Mouse (Mus musculus) frontal cortex, postnatal 10 days (tissue): Measurements from ENCODE around the gene Zfand5.
"Not testable (repeated sequence)": the region's sequence is repeated elsewhere in the genome, so short reads cannot be mapped to it uniquely, and the experiment has no call there.

Experiments used
- DNase-seq, 2 experiments: peaks; one replicate each; pipeline ENCODE4 v3.0.0; 2022; ENCODE audit warnings: low spot score in 2 of 2, mixed read lengths in 1 of 2

The Zfand5 gene

GRCm38 (mm10) chr19:21271741-21272654 lies at the start of gene Zfand5:
Gene Zfand5, plus strand, starts transcription at chr19:21272278.
- peak; percentile 96 to 99 for DNase-seq

DNA sequence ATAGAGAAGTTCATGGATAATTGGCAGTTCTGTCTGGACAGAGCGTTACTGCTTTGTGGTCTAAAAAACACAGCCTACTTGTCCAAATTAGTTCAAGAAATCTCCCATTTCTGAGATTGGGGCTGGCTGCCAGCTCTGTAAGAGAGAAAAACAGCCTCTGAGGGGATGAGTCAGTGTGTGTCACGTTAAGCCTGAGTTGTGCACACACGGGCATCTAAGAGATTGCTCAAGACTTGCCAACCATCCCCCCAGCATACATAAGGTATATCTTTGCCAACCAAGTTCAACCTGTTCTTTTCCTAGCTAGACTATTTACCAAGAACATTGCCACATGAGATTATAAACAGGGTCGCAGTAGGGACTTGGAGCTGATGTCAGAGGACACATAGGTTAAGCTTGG lies 44.9 kb upstream of the Zfand5 start:
- peak in 1 of 2 experiments; percentile 7 for DNase-seq

DNA sequence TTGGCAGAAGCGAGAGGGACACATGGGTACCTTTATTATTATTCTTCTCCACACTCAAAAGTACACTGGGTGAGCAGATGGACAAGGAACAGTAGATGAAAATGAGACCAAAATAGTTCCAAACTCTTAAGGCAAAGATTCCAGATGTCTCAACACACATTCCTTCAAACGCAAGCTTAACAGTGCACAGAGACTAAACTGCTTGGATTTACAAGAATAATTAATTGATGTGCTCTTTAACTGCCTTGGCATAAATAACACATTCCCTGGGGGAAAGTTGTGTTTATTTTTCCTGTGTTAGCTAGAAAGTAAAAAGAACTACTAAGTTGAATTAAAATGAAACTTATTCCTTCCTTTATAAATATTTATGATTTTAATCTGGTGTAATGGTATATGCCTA lies 44.3 kb upstream of the Zfand5 start:
- DNase-seq, result no peak

DNA sequence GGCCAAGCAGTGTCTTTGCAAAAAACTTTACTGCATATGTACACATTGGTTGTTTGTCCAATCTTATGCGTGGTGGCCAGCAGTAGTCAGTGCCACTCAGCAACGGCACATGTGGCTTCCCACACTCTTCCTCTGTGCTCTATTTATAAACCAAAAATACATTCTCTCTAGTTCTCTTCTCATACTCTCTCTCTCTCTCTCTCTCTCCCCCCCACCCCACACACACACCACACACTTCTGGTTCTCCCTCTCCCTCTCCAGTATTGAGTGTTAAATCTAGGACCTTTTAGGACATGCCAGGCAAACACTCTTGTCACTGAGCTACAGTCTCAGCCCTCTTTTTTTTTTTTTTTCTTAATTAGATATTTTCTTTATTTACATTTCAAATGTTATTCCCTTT lies 23.3 kb upstream of the Zfand5 start:
- not testable (repeated sequence) for DNase-seq

- no peak for DNase-seq
These were observed 18.2 kb upstream of the Zfand5 start for GRCm38 (mm10) chr19:21253846-21254245.

DNA sequence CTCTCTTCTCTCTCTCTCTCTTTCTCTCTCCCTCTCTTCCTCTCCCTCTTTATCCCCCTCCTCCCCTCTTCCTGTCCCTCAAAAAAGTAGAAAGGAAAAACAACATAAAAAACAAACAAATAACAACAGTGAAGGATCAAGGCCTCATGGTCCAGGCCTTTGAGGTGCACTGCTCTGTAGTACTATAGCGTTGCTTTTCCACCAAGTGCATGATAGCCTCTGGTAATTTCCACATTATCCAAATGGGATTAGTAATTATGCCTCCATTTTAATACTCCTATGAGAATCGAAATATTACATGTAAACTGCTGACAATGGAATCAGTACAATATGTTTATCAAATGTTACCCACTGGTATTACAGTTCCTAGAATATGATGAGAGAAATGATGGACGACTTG lies 16.2 kb upstream of the Zfand5 start:
- no peak for DNase-seq

DNA sequence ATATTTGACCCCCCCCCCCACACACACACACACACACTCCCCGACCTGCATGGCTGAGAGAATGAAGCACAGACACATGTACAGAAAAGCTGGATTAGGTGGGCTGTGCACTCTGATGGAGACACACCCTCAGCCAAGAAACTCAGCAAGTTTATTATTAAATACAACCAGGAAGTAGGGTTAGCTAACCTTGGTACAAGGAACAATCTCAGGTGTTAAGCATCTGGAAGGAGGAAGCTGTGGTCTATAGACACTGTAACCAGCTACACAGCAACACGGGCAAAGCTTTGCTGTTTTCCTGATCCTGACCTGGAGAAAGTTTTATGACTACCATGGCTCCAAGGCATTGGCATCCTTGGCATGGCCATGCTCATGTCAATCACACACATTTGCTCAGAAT lies 12.6 kb upstream of the Zfand5 start:
- no peak for DNase-seq

DNA sequence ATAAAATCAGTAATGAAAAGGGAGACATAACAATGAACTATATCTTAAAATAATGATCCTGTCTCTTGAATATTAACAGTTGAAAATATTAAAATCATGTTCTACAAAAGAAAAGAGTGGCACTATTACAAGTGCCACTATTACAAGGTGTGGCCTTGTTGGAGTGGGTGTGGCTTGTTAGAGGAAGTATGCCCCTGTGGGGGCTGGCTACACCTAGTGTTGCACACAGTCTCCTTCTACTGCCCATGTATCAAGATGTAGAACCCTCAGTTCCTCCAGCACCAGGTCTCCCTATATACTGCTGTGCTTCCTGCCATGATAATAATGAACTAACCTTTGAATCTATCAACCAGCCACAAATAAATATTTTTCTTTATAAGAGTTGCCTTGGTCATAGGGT lies 11.8 kb upstream of the Zfand5 start:
- no peak for DNase-seq

GRCm38 (mm10) chr19:21271186-21271585 lies 892 bp upstream of the Zfand5 start:
- peak; percentile 26 to 29 for DNase-seq

DNA sequence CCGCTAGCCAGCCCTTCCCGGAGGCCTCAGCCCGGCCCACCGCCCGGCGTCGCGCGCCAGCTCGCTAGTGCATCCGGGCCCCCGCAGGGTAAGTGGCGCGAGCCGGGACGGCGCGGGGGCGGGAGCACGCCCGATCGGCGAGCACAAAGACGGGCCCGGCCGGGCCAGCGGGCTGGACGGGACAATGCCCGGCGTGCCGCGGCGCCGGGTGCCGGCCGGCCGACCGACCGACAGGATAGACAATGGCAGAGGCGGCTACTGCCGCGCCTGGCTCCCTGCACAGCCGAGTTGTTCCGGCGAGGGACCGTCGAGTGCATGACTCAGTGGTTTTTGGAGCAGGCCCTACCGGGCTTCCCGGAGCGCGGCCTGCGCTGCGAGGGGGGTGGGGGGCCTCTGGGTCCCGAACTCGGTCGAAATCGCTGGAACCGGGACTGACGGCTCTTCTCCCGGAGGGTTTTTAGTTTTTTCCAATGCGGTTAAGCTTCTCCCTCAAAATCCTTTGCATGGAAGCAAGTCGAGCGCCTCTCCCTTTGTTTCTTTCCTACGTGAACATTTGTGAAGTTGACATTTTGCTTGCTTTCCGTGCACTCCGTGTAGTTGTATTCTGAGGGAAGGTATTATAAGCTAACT lies 692 bp downstream of the Zfand5 start:
- peak; percentile 44 to 66 for DNase-seq

DNA sequence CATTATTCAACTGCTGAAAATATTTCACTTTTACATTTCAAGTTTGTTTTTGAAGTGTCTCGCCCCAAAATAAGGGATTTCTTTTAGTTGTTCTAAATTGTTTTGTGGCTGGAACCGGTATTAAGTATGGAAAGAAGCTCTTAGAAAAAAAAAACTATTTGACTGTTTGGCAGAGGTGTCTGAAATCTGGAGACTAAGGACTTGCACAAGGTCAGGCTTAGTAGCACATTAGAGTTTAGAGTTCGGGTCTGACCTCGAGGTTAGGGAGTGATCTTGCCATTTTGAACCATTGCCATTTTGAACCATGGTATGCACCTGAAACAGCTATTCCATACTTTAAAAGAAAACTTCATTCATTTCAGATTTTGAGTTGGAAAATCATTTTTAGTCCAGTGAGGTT lies 1.4 kb downstream of the Zfand5 start:
- DNase-seq, result no peak

GRCm38 (mm10) chr19:21274181-21274591 lies 2.1 kb downstream of the Zfand5 start:
- peak; percentile 46 to 48 for DNase-seq

- no peak for DNase-seq
These were observed 2.6 kb downstream of the Zfand5 start for GRCm38 (mm10) chr19:21274714-21275113.

DNA sequence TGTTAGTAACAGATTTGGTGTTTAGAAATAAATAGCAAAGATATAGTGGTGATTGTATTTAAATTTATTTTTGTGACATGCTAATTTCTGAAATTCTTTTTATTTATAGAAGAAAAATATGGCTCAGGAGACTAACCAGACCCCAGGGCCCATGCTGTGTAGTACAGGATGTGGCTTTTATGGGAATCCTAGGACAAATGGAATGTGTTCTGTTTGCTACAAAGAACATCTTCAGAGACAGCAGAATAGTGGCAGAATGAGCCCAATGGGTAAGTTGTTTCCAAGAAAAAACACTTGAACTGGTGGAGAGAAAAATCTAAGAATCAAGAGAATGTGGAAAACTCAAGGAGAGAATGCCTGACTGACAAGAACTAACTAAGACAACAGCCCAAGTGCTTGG lies 4.2 kb downstream of the Zfand5 start:
- DNase-seq, result no peak

DNA sequence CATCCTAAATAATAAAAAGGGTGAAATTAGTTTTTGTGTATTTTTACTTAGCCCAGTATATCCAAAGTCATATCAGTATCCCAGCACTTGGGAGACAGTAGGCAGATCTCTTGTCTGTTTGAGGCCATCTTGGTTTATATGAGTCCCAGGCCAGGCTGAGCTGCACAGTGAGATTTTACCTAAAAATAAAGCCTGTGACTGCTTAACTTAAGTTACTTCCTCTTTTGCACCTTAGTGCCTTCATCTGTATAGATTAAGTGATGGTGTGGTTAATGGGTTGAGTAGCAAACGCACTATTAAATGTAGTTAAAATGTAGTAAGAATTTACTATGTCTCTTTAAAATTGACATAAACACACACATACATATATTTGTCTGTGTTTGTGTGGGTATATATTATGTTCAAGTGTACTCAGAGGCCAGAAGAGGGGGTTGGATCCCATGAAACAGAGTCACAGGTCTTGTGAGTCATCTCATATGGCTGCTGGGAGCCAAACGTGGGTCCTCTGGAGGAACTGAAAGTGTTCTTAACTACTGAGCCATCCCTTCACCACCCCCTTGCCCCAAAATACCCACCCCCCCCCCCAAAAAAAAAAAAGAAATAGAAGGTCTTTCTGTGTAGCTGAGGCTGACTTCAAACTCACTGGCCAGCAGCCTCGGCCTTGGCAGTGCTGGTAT lies 14.5 kb downstream of the Zfand5 start:
- no peak for DNase-seq

GRCm38 (mm10) chr19:21297411-21297810 lies 25.3 kb downstream of the Zfand5 start:
- DNase-seq, result no peak

DNA sequence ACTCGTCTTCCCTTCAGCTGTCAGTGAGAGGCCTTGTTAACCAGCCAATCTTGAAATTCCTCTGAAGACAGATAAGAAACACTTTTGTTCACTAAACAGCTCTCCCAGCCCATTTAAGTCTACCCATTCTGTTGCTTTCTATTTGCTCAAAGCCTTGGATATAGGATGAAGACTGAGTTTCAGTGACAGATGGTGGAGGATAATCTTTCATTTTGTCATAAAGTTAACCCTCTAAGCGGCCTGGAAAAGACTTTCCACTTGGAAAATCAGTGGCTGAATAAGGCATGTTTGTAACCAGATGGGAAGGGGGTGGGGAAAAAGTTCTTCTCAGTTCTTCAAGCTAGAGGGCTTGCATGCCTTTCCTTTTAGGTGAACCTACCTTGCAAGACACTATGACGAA lies 29.7 kb downstream of the Zfand5 start:
- no peak for DNase-seq

DNA sequence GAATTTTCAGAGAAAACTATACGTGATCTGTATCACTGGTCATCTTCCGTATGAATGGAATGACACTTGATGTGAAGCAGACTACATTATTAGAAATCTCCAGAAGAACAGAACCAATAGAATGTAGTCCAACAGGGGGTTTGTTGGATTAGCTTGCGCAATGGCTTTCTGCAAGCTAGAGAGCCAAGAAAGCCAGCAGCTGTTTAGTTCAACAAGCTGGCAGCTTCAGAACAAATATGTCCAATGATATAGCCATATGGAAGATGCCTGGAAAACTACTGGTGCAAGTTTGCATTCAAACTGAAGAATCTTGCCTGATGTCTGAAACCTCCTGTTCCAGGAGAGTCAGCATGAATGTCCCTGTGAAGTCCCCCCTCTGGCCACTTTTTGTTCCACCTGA lies 35.7 kb downstream of the Zfand5 start:
- DNase-seq, result no peak

DNA sequence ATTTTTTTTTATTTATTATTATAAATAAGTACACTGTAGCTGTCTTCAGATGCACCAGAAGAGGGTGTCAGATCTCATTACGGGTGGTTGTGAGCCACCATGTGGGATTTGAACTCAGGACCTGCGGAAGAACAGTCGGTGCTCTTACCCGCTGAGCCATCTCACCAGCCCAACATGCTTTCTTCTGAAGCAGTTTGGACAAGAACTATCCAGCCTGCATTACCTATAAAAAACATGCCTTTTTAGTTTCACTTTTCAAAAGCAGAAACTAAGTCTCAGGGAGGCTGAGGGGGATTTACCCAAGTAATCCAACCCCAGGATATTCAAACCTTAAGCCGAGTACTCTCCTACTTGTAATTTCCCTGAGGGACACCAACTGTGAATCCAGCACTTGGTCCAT lies 38.3 kb downstream of the Zfand5 start:
- not testable (repeated sequence) for DNase-seq

DNA sequence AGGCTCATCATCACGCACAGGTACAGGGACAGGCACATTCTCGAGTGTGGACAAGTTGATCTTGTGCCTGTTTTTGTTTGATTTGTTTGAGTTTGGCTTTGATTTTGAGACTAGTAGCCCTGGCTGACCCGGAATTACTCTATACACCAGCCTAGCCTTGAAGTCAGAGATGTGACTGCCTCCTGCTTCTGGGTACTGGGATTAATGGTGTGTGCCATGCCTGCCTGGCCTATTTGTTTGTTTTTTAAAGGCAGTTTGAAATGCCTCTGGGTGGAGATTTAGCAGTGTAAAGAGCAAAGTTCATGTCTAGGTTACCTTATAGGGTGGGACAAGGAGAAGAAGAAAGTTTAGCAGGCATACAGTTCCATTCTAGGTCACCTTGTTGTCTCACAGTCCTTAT lies 43.6 kb downstream of the Zfand5 start:
- DNase-seq, result no peak

DNA sequence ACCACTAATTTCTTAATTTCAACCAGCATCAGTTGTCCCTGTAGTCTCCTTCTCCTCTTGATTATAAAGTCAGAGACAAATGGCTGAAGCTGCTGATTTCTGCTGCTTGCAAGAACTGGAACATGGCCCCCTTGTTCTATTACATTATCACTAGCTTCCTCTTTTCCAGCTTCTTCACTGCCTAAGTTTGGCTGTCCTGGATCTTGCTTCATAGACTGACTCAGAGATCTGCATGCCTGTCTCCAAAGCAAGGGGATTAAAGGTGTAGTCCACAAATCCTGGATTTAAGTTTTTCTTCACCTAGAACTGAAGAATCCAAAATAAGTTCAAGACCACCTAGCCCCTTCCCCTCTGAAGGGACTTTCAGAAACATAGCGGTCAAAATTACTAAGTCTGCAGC lies 47.5 kb downstream of the Zfand5 start:
- no peak for DNase-seq

GRCm38 (mm10) chr19:21325333-21325732 lies 53.3 kb downstream of the Zfand5 start:
- DNase-seq, result no peak

DNA sequence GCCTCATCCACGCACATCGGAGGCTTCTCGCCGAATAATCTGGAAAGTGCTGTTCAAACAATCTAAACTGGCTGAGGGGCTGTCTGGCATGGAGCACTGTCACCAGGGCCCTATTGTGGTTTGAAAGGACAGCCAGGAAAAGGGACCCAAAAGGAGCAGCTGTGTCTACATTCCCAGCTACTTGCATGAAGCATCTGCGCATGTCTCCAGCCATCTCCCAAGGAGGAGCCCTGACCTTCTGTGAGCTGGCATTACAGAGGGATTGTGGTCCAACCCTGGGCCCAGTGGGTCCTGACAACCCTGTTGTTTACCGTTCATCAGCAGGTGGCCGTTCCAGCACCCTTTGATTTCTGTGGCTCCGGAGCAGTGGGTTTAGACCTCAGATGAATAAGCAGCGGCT lies 56.9 kb downstream of the Zfand5 start:
- no peak for DNase-seq
